Mouse (Mus musculus): ENCODE results near the gene Coq7. TPM values are rescaled to one million over a fixed set of nuclear protein-coding genes. Genes with fewer than 3 reads are reported as not detected.

The Coq7 gene
- polyA plus RNA-seq, 1 experiment from 2014 or later: 42.8 TPM

- Histone ChIP-seq H3K36me3 (ENCODE audit: inconsistent target) (peaks cover 8% of the 10 kb centered on the region; the same call in 1 of the 2 replicates), H3K27ac (peak overlapping the region; percentile 19), H3K79me2 (ENCODE audit: inconsistent target) (peaks cover 63% of the 10 kb centered on the region), H3K4me3 (ENCODE audit: inconsistent target) (no peak overlapping the region)
- WGBS (ENCODE audit: missing documents): 45% methylated on average over 8 of the region's 8 CpGs
These were observed 45.0 kb downstream of the Coq7 start for GRCm38 (mm10) chr7:118488060-118488664.

- peaks cover 8% of the 10 kb centered on the region; the same call in 1 of the 2 replicates for H3K36me3 ChIP-seq (ENCODE audit: inconsistent target)
- no peak overlapping the region for H3K27ac ChIP-seq
- H3K79me2 ChIP-seq (ENCODE audit: inconsistent target): peaks cover 63% of the 10 kb centered on the region
- no peak overlapping the region for H3K4me3 ChIP-seq (ENCODE audit: inconsistent target)
- 78% methylated on average over 5 of the region's 5 CpGs for WGBS (ENCODE audit: missing documents)
These were observed 46.2 kb downstream of the Coq7 start for GRCm38 (mm10) chr7:118486917-118487316.

GRCm38 (mm10) chr7:118483996-118484395 lies 49.2 kb downstream of the Coq7 start:
- Histone ChIP-seq H3K79me2 (ENCODE audit: inconsistent target) (peaks cover 41% of the 10 kb centered on the region), H3K36me3 (ENCODE audit: inconsistent target) (peaks cover 8% of the 10 kb centered on the region; the same call in 1 of the 2 replicates), H3K4me3 (ENCODE audit: inconsistent target) (no peak overlapping the region), H3K27ac (peak overlapping the region; percentile 53)
- 36% methylated on average over 1 of the region's 1 CpGs for WGBS (ENCODE audit: missing documents)

GRCm38 (mm10) chr7:118482001-118482400 lies 51.2 kb downstream of the Coq7 start:
- H3K4me3 ChIP-seq (ENCODE audit: inconsistent target): no peak overlapping the region
- peaks cover 8% of the 10 kb centered on the region; the same call in 1 of the 2 replicates for H3K36me3 ChIP-seq (ENCODE audit: inconsistent target)
- H3K27ac ChIP-seq: peak overlapping the region; percentile 53
- peaks cover 21% of the 10 kb centered on the region for H3K79me2 ChIP-seq (ENCODE audit: inconsistent target)
- WGBS (ENCODE audit: missing documents): 95% methylated on average over 2 of the region's 2 CpGs

- no peak overlapping the region for H3K4me3 ChIP-seq (ENCODE audit: inconsistent target)
- H3K36me3 ChIP-seq (ENCODE audit: inconsistent target): 0 out of 2 replicates have a peak, but pooled peaks cover 4% of the 10 kb centered on the region
- WGBS (ENCODE audit: missing documents): 86% methylated on average over 10 of the region's 10 CpGs
- H3K79me2 ChIP-seq (ENCODE audit: inconsistent target): peaks cover 13% of the 10 kb centered on the region
- peak overlapping the region; percentile 53; the same call in 1 of the 2 replicates for H3K27ac ChIP-seq
These were observed 51.9 kb downstream of the Coq7 start for GRCm38 (mm10) chr7:118481047-118481810.

- peaks cover 4% of the 10 kb centered on the region; the same call in 1 of the 2 replicates for H3K79me2 ChIP-seq (ENCODE audit: inconsistent target)
- no peaks in the 10 kb centered on the region for H3K36me3 ChIP-seq (ENCODE audit: inconsistent target)
- no peak overlapping the region for H3K4me3 ChIP-seq (ENCODE audit: inconsistent target)
- H3K27ac ChIP-seq: no peak overlapping the region
- 93% methylated on average over 9 of the region's 9 CpGs for WGBS (ENCODE audit: missing documents)
These were observed 52.9 kb downstream of the Coq7 start for GRCm38 (mm10) chr7:118480160-118480709.

GRCm38 (mm10) chr7:118478835-118479312 lies 54.3 kb downstream of the Coq7 start:
- WGBS (ENCODE audit: missing documents): 32% methylated on average over 3 of the region's 3 CpGs
- no peak overlapping the region for H3K4me3 ChIP-seq (ENCODE audit: inconsistent target)
- H3K36me3 ChIP-seq (ENCODE audit: inconsistent target): no peaks in the 10 kb centered on the region
- peak overlapping the region; percentile 84 for H3K27ac ChIP-seq
- H3K79me2 ChIP-seq (ENCODE audit: inconsistent target): no peaks in the 10 kb centered on the region

GRCm38 (mm10) chr7:118476428-118476827 lies 56.7 kb downstream of the Coq7 start:
- Histone ChIP-seq H3K36me3 (ENCODE audit: inconsistent target) (no peaks in the 10 kb centered on the region), H3K4me3 (ENCODE audit: inconsistent target) (no peak overlapping the region), H3K27ac (no peak overlapping the region), H3K79me2 (ENCODE audit: inconsistent target) (no peaks in the 10 kb centered on the region)
- WGBS (ENCODE audit: missing documents): 90% methylated on average over 5 of the region's 5 CpGs

GRCm38 (mm10) chr7:118475008-118475705 lies 58.0 kb downstream of the Coq7 start:
- no peaks in the 10 kb centered on the region for H3K36me3 ChIP-seq (ENCODE audit: inconsistent target)
- no peaks in the 10 kb centered on the region for H3K79me2 ChIP-seq (ENCODE audit: inconsistent target)
- H3K4me3 ChIP-seq (ENCODE audit: inconsistent target): no peak overlapping the region
- no peak overlapping the region for H3K27ac ChIP-seq
- 87% methylated on average over 7 of the region's 7 CpGs for WGBS (ENCODE audit: missing documents)

GRCm38 (mm10) chr7:118472886-118473285 lies 60.3 kb downstream of the Coq7 start:
- 93% methylated on average over 1 of the region's 1 CpGs for WGBS (ENCODE audit: missing documents)
- no peak overlapping the region for H3K27ac ChIP-seq
- no peaks in the 10 kb centered on the region for H3K36me3 ChIP-seq (ENCODE audit: inconsistent target)
- H3K4me3 ChIP-seq (ENCODE audit: inconsistent target): no peak overlapping the region
- H3K79me2 ChIP-seq (ENCODE audit: inconsistent target): no peaks in the 10 kb centered on the region

GRCm38 (mm10) chr7:118468060-118468459 lies 65.1 kb downstream of the Coq7 start:
- no peak overlapping the region for H3K4me3 ChIP-seq (ENCODE audit: inconsistent target)
- H3K27ac ChIP-seq: no peak overlapping the region
- WGBS (ENCODE audit: missing documents): 97% methylated on average over 3 of the region's 3 CpGs
- H3K79me2 ChIP-seq (ENCODE audit: inconsistent target): no peaks in the 10 kb centered on the region
- H3K36me3 ChIP-seq (ENCODE audit: inconsistent target): no peaks in the 10 kb centered on the region

- no peak overlapping the region for H3K4me3 ChIP-seq (ENCODE audit: inconsistent target)
- no peaks in the 10 kb centered on the region for H3K36me3 ChIP-seq (ENCODE audit: inconsistent target)
- WGBS (ENCODE audit: missing documents): 73% methylated on average over 4 of the region's 4 CpGs
- H3K79me2 ChIP-seq (ENCODE audit: inconsistent target): no peaks in the 10 kb centered on the region
- H3K27ac ChIP-seq: no peak overlapping the region
These were observed 68.7 kb downstream of the Coq7 start for GRCm38 (mm10) chr7:118464432-118464831.

- Histone ChIP-seq H3K36me3 (ENCODE audit: inconsistent target) (no peaks in the 10 kb centered on the region), H3K79me2 (ENCODE audit: inconsistent target) (no peaks in the 10 kb centered on the region), H3K27ac (no peak overlapping the region), H3K4me3 (ENCODE audit: inconsistent target) (no peak overlapping the region)
- WGBS (ENCODE audit: missing documents): 55% methylated on average over 11 of the region's 11 CpGs
These were observed 70.1 kb downstream of the Coq7 start for GRCm38 (mm10) chr7:118462818-118463762.

Data from macrophage (primary cell).